In the genomic region with DNA sequence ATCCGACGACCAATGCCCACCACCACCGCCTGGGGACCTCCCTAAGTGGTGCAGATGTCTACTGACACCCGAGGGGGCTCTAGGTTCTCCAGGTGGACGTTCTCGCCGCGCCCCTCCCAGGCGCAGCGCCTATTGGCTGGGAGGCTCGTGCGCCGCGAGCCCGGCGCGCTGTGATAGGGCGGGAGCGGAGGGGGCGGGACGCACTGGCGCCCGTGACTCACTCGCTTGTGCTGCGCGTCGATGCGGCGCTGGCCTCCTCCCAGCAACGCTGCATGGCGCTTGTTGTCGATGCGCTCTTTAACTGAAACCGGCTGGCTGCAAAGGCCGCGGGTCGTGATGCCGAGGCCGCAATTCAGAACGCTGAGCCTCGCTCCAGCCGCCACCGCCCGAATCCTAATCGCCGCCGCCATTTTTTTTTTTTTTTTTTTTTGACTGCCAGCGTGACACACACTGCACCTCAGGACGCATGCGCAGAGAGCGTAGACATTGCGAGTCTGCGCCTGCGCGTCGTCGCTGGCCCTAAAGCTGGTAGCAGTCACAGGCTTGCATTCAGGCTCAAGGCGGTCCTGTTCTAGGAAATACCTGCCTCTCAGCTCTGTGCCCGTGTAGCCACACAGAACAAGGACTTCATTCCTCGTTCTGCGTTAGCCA, we compare ENCODE assay signal across 8 mouse cellular contexts. TPM values are rescaled to one million over a fixed set of nuclear protein-coding genes. Genes with fewer than 3 reads are reported as not detected.
DNase-seq lines count a peak whose midpoint lies in the region; ATAC-seq and TF ChIP-seq lines count a peak whose summit lies in the region.

A gene (minus strand): TSS at position 451 of the 651 bp plus-strand sequence.

- H3K9ac ChIP-seq in ES-Bruce4 (ENCODE audit: low read depth, poor library complexity, severe bottlenecking), result peak within 1 kb of the TSS; percentile 50
- H3K9ac ChIP-seq in forebrain, embryonic 14.5 days (ENCODE audit: low read length), result peak within 1 kb of the TSS; percentile 76
- peak within 1 kb of the TSS; percentile 72 for H3K9ac ChIP-seq in neural tube, embryonic 15.5 days (replicated peaks)

- 0 out of 2 replicates have a peak, but pooled peaks have one; percentile 50 for TF ChIP-seq EP300 in ES-Bruce4 (IDR thresholded peaks at IDR 0.05; ENCODE audit: insufficient read depth, low read depth, low read length)

- peak; percentile 76 for TF ChIP-seq POLR2A in ES-Bruce4 (IDR thresholded peaks at IDR 0.05; ENCODE audit: insufficient read depth, low read length)

- H3K4me1 ChIP-seq in ES-Bruce4 (ENCODE audit: control insufficient read depth, insufficient read depth, low read length), result no peaks in the 10 kb centered on the region
- H3K4me1 ChIP-seq in forebrain, embryonic 14.5 days (ENCODE audit: control insufficient read depth, insufficient read depth, low read length), result peaks cover 6% of the 10 kb centered on the region; the same call in 1 of the 2 replicates
- H3K4me1 ChIP-seq in neural tube, embryonic 15.5 days, result peaks cover 12% of the 10 kb centered on the region

- no peaks in the 10 kb centered on the region for H3K36me3 ChIP-seq in ES-Bruce4 (ENCODE audit: control insufficient read depth, insufficient read depth, low read length, poor library complexity, severe bottlenecking)
- H3K36me3 ChIP-seq in forebrain, embryonic 14.5 days (ENCODE audit: control insufficient read depth, insufficient read depth, low read length), result no peaks in the 10 kb centered on the region
- H3K36me3 ChIP-seq in neural tube, embryonic 15.5 days, result peaks cover 7% of the 10 kb centered on the region; the same call in 1 of the 2 replicates

- WGBS in forebrain, embryonic 14.5 days, result under 1% methylated on average over 57 of the region's 61 CpGs
- under 1% methylated on average over 60 of the region's 61 CpGs for WGBS in neural tube, embryonic 15.5 days

- H3K4me3 ChIP-seq in ES-Bruce4 (ENCODE audit: low read depth, low read length), result peak within 1 kb of the TSS; percentile 72
- H3K4me3 ChIP-seq in forebrain, embryonic 14.5 days (ENCODE audit: low read depth, low read length), result peak within 1 kb of the TSS; percentile 57
- H3K4me3 ChIP-seq in neural tube, embryonic 15.5 days (replicated peaks), result peak within 1 kb of the TSS; percentile 68

- H3K4me2 ChIP-seq in forebrain, embryonic 14.5 days (ENCODE audit: low read length), result peak within 1 kb of the TSS; percentile 57
- H3K4me2 ChIP-seq in neural tube, embryonic 15.5 days, result peak within 1 kb of the TSS; percentile 71

- no peaks in the 10 kb centered on the region for H3K27me3 ChIP-seq in ES-Bruce4 (ENCODE audit: control insufficient read depth, insufficient read depth, low read length, poor library complexity, severe bottlenecking)
- no peaks in the 10 kb centered on the region for H3K27me3 ChIP-seq in forebrain, embryonic 14.5 days (replicated peaks; ENCODE audit: control insufficient read depth, insufficient read depth, low read length)
- no peaks in the 10 kb centered on the region for H3K27me3 ChIP-seq in neural tube, embryonic 15.5 days (replicated peaks)

- ATAC-seq in cerebellum, adult (ENCODE audit: insufficient number of reproducible peaks, low FRiP score, low TSS enrichment), result peak; percentile 97
- peak; percentile 100 for ATAC-seq in forebrain, embryonic 14.5 days
- ATAC-seq in neural tube, embryonic 15.5 days (ENCODE audit: low FRiP score), result peak; percentile 100

- H3K27ac ChIP-seq in ES-Bruce4 (ENCODE audit: insufficient read depth, low read length), result peak within 1 kb of the TSS; percentile 37
- peak within 1 kb of the TSS; percentile 96 for H3K27ac ChIP-seq in forebrain, embryonic 14.5 days (ENCODE audit: low read depth, low read length)
- H3K27ac ChIP-seq in neural tube, embryonic 15.5 days (replicated peaks), result peak within 1 kb of the TSS; percentile 100

- no peaks in the 10 kb centered on the region for H3K9me3 ChIP-seq in ES-Bruce4 (replicated peaks; ENCODE audit: control insufficient read depth, insufficient read depth, low read length, poor library complexity, severe bottlenecking)
- no peaks in the 10 kb centered on the region for H3K9me3 ChIP-seq in forebrain, embryonic 14.5 days (replicated peaks; ENCODE audit: control insufficient read depth, low read length)
- no peaks in the 10 kb centered on the region for H3K9me3 ChIP-seq in neural tube, embryonic 15.5 days (replicated peaks)

- peak; percentile 99 for DNase-seq in forebrain, embryonic 14.5 days (ENCODE audit: low spot score)
- peak; percentile 96 to 97 for DNase-seq in heart, postnatal 14 days
- peak; percentile 98 for DNase-seq in layer of hippocampus, adult 11-12 months (ENCODE audit: low spot score)
- peak; percentile 96 to 97 for DNase-seq in lung, adult 18-20 months
- DNase-seq in testis, postnatal 14 days (ENCODE audit: low spot score), result peak; percentile 95

- intact Hi-C loops in heart, postnatal 14 days (cut with DNase I), result loop anchor here (2.0 kb wide), 1 partner anchor 40 kb away; a partner anchor contains a TSS

- TF ChIP-seq CTCF in ES-Bruce4 (IDR thresholded peaks at IDR 0.05; ENCODE audit: low read depth, low read length), result no peak

RNA-seq across cellular contexts. Expression of the gene that starts here (rescaled TPM):
- 16.1 and 17.8 TPM in 2 replicates for polyA plus RNA-seq in ES-Bruce4 (2011; ENCODE audit: insufficient read depth, insufficient read length, low read depth, missing spikeins)
- polyA plus RNA-seq in forebrain, embryonic 14.5 days (2014; fragmentation: Nextera tagmentation; extraction: Ambion mirVana), result 20.4 and 23.7 TPM in 2 replicates
- total RNA-seq in heart, postnatal 14 days (2021), result 10 to 100 TPM; 89.0 to 93.4 TPM
- polyA plus RNA-seq in neural tube, embryonic 15.5 days (2015; fragmentation: Nextera tagmentation; extraction: Ambion mirVana), result 25.4 and 27.0 TPM in 2 replicates

Comparison
In these comparisons a context has a peak if more than half of its experiments do, and no peak if none do; other contexts are left out.
1. Peak in every context shown above with its lines: DNase-seq, ATAC-seq, H3K4me3 ChIP-seq and H3K27ac ChIP-seq.
2. H3K27ac ChIP-seq: peak in every context shown above with its lines; median percentile 100 in neural tube, embryonic 15.5 days; 96 in forebrain, embryonic 14.5 days; 37 in ES-Bruce4.